Mouse (Mus musculus) cerebellum, adult 9-11 months (tissue): Measurements from ENCODE around the gene Dok4.
"Not testable (repeated sequence)": the region's sequence is repeated elsewhere in the genome, so short reads cannot be mapped to it uniquely, and the experiment has no call there.

ENCODE experiments used
- DNase-seq: peaks from one replicate; pipeline ENCODE4 v3.0.0; 2022

Gene Dok4

GRCm38 (mm10) chr8:94876820-94877219 lies 690 bp upstream of the Dok4 start:
- DNase-seq = no peak

GRCm38 (mm10) chr8:94875871-94876150 lies 319 bp downstream of the Dok4 start:
- DNase-seq = no peak

- peak; percentile 33 for DNase-seq
These were observed 847 bp downstream of the Dok4 start for GRCm38 (mm10) chr8:94875096-94875870.

GRCm38 (mm10) chr8:94874358-94874757 lies 1.8 kb downstream of the Dok4 start:
- DNase-seq = peak; percentile 65

- DNase-seq = no peak
These were observed 3.6 kb downstream of the Dok4 start for GRCm38 (mm10) chr8:94872576-94872975.

GRCm38 (mm10) chr8:94872156-94872555 lies 4.0 kb downstream of the Dok4 start:
- DNase-seq = peak; percentile 35

- DNase-seq = peak; percentile 73
These were observed 4.8 kb downstream of the Dok4 start for GRCm38 (mm10) chr8:94871108-94871894.

GRCm38 (mm10) chr8:94870474-94871107 lies 5.5 kb downstream of the Dok4 start:
- DNase-seq = peak; percentile 63

- DNase-seq = peak; percentile 15
These were observed 6.1 kb downstream of the Dok4 start for GRCm38 (mm10) chr8:94870003-94870402.

GRCm38 (mm10) chr8:94869146-94869545 lies 7.0 kb downstream of the Dok4 start:
- DNase-seq = no peak

- DNase-seq = no peak
These were observed 9.2 kb downstream of the Dok4 start for GRCm38 (mm10) chr8:94866921-94867320.

GRCm38 (mm10) chr8:94865292-94865691 lies 10.8 kb downstream of the Dok4 start:
- no peak for DNase-seq

- DNase-seq = no peak
These were observed 12.0 kb downstream of the Dok4 start for GRCm38 (mm10) chr8:94863897-94864673.

- DNase-seq = no peak
These were observed 13.5 kb downstream of the Dok4 start for GRCm38 (mm10) chr8:94862487-94863220.

- no peak for DNase-seq
These were observed 14.7 kb downstream of the Dok4 start for GRCm38 (mm10) chr8:94861352-94861910.

- peak; percentile 90 for DNase-seq
These were observed 18.6 kb downstream of the Dok4 start, which contains the start of gene Polr2c for GRCm38 (mm10) chr8:94857346-94858173. Gene Polr2c, plus strand, starts transcription at chr8:94857450.

- DNase-seq = no peak
These were observed 19.2 kb downstream of the Dok4 start for GRCm38 (mm10) chr8:94857011-94857345.

- not testable (repeated sequence) for DNase-seq
These were observed 21.4 kb downstream of the Dok4 start for GRCm38 (mm10) chr8:94854761-94855160.

GRCm38 (mm10) chr8:94850049-94850448 lies 26.1 kb downstream of the Dok4 start:
- DNase-seq = no peak

- DNase-seq = no peak
These were observed 34.9 kb downstream of the Dok4 start for GRCm38 (mm10) chr8:94841183-94841582.

- peak; percentile 87 for DNase-seq
These were observed 37.5 kb downstream of the Dok4 start for GRCm38 (mm10) chr8:94838600-94838999.
